Mouse (Mus musculus) spleen, postnatal 14 days (tissue): ENCODE results near the gene Tmem170b.
"Not testable (repeated sequence)": the region's sequence is repeated elsewhere in the genome, so short reads cannot be mapped to it uniquely, and the experiment has no call there.

Experiments
- DNase-seq, 2 experiments: peaks; one replicate each; pipeline ENCODE4 v3.0.0; 2021 to 2022; ENCODE audit warnings: low spot score in 2 of 2

Gene Tmem170b

DNA sequence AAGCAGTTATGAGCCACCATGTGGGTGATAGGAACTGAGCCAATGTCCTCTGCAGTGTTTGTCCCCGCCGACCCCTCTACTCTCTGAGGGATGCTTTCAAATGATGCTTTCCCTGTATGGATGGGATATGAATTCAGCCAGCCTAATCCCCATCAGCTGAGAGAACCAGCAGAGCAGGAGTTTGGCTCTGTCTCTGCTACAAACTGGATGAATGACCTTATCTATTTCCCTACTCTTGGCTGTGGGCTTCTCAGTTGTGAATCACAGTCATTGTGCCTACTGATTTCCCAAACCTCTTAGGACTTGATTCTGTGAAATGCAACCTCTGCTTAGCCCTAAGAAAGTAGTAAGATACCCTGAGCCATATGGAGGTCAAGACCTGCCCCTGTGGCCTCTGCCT is 64.2 kb downstream of the Tmem170b start:
- DNase-seq: no peak

- no peak for DNase-seq
These were observed 64.9 kb downstream of the Tmem170b start for GRCm38 (mm10) chr13:41670386-41671130.

GRCm38 (mm10) chr13:41671136-41671705 is 65.5 kb downstream of the Tmem170b start:
- no peak for DNase-seq

DNA sequence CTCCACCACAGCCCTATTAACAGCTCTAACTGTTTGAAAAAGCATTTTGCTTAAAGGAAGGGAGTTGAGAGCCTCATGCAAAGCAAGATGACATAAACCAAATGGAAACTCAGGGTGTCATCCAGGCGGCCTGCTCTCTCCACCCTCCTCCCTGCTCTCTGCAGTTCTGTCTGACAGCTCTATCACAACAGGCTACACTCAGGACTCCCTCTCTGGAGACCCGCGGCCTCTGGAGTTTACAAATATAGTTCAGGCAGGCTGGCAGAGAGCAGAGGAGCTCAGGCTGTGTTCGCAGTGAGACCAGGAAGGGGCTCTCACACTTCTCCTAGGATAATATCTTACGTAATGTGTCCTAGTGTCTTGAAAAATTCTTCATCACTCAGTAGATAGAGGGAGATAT is 67.2 kb downstream of the Tmem170b start:
- not testable (repeated sequence) for DNase-seq

GRCm38 (mm10) chr13:41673541-41673940 is 67.8 kb downstream of the Tmem170b start:
- no peak for DNase-seq

DNA sequence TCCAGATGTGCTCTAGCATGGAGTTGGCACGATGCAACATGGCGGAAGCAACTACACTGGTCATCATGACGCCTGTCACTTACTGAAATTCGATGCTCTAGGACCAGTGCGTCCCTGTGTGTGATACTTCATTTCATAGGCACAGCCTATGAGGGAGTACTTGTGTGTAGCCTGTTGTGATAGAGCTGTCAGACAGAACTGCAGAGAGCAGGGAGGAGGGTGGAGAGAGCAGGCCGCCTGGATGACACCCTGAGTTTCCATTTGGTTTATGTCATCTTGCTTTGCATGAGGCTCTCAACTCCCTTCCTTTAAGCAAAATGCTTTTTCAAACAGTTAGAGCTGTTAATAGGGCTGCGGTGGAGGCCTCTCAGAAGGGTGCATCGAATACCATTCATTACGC is 68.9 kb downstream of the Tmem170b start:
- DNase-seq: not testable (repeated sequence)

DNA sequence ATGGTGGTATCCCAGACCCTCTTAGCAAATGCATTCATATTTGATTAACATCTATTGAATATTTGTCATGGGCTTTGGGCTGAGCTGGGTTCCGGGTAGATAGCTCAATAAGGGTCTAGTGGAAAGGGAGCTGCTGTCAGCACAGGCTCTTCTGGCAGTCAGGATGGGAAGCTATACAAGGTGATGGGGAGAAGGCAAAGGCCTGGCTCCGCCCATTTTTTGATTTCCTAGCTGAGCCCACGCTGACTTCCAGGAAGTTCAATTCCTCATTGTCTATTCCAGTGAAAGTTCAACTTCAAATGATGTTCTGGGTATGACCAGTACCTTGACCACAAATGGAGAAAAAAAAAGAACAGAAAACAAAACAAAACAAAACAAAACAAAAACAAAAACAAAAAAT is 69.8 kb downstream of the Tmem170b start:
- DNase-seq: no peak

DNA sequence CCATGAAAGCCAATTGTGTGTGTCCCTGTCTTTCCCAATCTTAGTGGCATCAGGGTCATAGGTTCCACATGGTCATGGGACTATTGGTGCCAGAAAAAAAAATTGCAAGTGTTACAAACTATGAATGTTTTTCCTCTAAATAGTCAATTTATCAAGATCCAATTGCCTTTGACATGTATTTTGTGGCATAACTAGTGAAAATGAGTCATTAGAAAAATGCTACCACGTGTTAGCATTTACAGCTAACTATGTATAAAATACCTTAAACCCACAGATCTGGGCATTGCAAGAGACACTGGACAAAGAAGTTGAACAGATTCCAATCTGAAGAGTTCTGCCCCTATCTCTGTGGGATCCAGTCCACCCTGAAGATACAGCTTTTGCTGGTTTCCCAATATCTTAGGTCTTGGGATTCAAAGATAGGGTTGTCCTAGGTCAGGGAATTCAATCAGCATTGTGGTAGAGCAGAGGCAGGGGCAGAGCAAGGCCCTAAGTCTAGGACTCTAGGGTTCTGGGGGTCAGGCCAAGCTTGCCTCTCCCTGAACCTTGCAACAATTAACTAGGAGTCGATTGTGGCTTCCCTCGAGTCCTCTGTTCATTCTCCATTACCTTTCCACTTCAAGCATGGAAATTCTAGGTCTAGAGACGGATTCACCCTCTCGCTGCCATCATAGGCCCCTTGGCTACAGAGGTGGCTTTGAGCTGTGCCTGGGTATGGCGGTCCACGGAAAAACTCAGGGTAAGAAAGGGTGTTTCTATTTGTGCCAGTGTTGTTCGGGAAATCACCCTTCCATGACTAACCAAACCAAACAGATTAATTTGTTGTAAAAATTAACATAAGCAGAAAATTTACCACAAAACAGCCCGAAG is 70.5 kb downstream of the Tmem170b start:
- DNase-seq: no peak

GRCm38 (mm10) chr13:41676836-41677186 is 71.1 kb downstream of the Tmem170b start:
- DNase-seq: no peak

DNA sequence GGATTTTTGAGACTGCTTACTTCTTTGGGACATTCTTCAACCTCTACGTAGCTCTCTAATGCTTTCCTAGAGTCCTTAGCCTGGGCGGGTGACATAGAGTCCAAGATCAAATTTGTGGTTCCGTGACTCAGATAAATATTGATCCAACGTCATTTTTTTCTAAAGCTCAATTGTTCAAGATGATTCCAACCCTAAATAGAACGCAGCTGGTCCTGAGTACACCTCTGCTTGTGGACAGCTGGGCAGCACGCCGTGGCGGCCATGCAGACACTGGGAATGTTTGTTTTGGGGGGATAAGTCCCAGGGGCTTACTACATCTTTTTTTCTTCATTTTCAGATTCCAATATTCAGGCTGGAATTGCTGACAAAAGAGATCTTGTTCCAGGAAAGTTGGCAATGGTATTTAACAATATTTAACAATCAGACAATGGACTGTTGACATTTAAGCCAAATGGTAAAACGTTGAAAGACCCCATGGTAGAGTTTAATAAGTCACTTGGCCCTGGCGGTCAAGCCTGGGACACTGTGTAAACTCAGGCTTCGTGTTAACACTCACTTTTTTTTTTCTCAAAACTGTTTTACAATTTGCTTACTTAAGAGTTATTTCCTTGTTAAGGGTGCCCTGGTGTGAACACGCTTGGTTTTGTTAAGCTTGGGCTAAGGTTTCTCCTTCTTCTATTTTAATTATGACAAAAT is 75.3 kb downstream of the Tmem170b start:
- DNase-seq: no peak

DNA sequence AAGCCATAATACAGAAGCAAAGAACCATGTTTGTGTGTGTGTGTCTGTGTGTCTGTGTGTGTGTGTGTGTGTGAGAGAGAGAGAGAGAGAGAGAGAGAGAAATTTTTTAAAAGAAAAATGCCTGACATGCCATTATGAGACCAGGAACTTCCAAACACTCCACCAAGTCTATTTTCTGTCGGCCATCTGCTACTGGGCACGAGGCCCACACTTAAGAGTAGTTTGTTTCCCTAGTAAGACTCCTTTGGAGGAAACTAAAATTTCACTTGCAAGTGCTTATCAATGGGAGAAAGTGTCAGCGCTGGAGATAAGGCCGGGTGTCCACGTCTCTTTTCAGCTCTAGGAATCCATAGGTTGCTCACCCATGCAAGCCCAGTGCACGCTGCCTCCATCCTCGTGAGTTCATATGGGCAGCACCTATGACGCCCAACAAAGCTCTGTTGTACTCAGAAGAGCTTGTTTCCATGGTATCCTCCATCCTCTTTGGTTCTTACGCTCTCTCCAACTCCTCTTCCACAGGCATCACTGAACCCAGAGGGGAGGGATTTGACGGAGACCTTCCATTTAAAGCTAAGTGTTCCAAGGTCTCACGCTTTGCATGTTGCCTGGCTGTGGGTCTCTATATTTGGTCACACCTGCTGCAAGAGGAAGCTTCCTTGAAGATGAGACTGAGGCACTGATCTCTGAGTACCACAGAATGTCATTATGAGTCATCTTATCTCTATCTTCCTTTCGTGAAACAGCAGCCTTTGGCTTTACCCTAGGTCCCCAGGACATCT is 76.8 kb downstream of the Tmem170b start:
- no peak for DNase-seq

- no peak for DNase-seq
These were observed 77.8 kb downstream of the Tmem170b start for GRCm38 (mm10) chr13:41683356-41684012.

DNA sequence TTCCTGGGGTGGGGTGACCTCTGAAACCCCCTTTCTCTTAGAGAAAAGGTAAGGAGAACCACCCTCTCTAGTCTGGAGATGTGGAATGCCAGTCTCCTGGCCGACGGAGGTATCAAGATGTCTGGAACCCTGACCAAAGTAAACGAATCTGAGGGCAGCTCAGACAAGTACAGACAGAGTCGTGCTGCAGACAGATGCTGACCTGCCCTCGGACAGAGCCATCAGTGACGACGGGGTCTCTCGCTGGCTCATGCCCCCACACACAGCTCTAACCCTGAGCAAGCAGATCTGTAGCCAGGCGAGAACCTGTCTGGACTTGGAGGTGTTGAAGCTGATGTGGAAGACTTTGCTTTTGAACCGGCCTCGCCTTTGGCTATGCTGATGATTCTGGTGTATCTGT is 79.8 kb downstream of the Tmem170b start:
- no peak for DNase-seq

DNA sequence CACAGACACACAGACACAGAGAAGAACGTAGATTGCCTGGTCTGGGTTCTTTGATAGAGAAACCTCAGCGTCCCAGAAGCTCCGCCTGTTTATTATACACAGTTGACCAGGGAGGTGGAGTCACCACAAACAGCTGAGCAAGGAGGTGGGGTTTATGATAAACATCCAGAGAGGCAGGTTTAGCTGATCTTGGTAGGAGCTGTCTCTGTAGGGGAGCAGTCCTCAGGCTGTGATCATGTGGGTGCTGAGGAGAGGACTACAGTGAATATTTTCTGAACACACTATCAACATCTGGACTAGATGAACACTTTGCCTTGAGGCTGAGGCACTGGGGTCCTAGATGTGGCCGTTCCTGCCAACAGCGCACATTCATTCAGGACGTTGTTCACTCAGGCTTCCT is 83.3 kb downstream of the Tmem170b start:
- no peak for DNase-seq

DNA sequence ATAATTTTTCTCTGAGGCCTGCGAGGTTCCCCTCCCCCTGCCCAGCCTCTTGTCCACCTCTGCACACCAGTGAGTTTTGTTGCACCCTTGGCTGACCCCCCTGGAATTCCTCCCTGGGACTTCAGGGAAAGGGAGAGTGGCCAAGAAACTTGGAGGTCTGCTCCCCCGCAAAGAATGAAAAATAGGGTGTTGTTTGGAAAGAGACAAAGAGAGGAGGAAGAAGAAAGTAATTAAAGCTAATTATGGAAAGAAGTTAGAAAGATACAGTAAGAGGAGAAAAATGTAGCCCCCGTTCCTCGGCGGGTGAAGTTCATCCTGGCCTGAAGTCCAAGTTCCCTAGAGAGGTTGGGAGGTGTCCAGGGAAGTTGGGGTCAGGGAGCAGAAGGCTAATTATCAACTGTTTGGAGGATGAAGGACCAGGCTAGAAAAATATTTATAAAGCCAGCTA is 83.9 kb downstream of the Tmem170b start:
- no peak for DNase-seq
